Mouse (Mus musculus) yolk sac, embryonic 10.5 days (tissue): ENCODE measurements around the gene Setd5.

ENCODE experiments used
- DNase-seq: peaks from one replicate; pipeline ENCODE4 v3.0.0-alpha.2; 2017; ENCODE audit warnings: low spot score

The Setd5 gene

GRCm38 (mm10) chr6:113054552-113055107, 22.5 kb upstream of the Setd5 start:
- peak; percentile 56 for DNase-seq

- no peak for DNase-seq
These were observed 16.1 kb upstream of the Setd5 start for GRCm38 (mm10) chr6:113060892-113061563.

- DNase-seq: no peak
These were observed 14.9 kb upstream of the Setd5 start for GRCm38 (mm10) chr6:113062253-113062652.

- no peak for DNase-seq
These were observed 13.8 kb upstream of the Setd5 start for GRCm38 (mm10) chr6:113063363-113063762.

- DNase-seq: no peak
These were observed 12.0 kb upstream of the Setd5 start for GRCm38 (mm10) chr6:113065186-113065585.

GRCm38 (mm10) chr6:113069154-113069553, 8.0 kb upstream of the Setd5 start:
- no peak for DNase-seq

GRCm38 (mm10) chr6:113075261-113075660, 1.9 kb upstream of the Setd5 start:
- peak; percentile 17 for DNase-seq

- peak; percentile 98 for DNase-seq
These were observed 1.0 kb upstream of the Setd5 start for GRCm38 (mm10) chr6:113076012-113076685.

GRCm38 (mm10) chr6:113077569-113078030, 435 bp downstream of the Setd5 start:
- no peak for DNase-seq

GRCm38 (mm10) chr6:113078031-113078721, 1.0 kb downstream of the Setd5 start:
- peak; percentile 55 for DNase-seq

GRCm38 (mm10) chr6:113079492-113079891, 2.3 kb downstream of the Setd5 start:
- DNase-seq: peak; percentile 31

GRCm38 (mm10) chr6:113082229-113082628, 5.1 kb downstream of the Setd5 start:
- DNase-seq: peak; percentile 68

GRCm38 (mm10) chr6:113084590-113084989, 7.4 kb downstream of the Setd5 start:
- DNase-seq: no peak

- no peak for DNase-seq
These were observed 16.0 kb downstream of the Setd5 start for GRCm38 (mm10) chr6:113093206-113093605.

- DNase-seq: no peak
These were observed 18.4 kb downstream of the Setd5 start for GRCm38 (mm10) chr6:113095547-113095946.

- DNase-seq: peak; percentile 15
These were observed 20.5 kb downstream of the Setd5 start for GRCm38 (mm10) chr6:113097662-113098061.

GRCm38 (mm10) chr6:113099640-113100289, 22.6 kb downstream of the Setd5 start:
- DNase-seq: peak; percentile 81

- no peak for DNase-seq
These were observed 25.4 kb downstream of the Setd5 start for GRCm38 (mm10) chr6:113102541-113102940.

GRCm38 (mm10) chr6:113103765-113104164, 26.6 kb downstream of the Setd5 start:
- DNase-seq: no peak

- DNase-seq: no peak
These were observed 32.2 kb downstream of the Setd5 start for GRCm38 (mm10) chr6:113109378-113109777.

GRCm38 (mm10) chr6:113109956-113110355, 32.8 kb downstream of the Setd5 start:
- DNase-seq: no peak

GRCm38 (mm10) chr6:113120806-113121205, 43.6 kb downstream of the Setd5 start:
- no peak for DNase-seq
